Mouse (Mus musculus) CH12.LX (cell line): ENCODE measurements around the gene Plcb2. TPM values are rescaled to one million over a fixed set of nuclear protein-coding genes. Genes with fewer than 3 reads are reported as not detected.

ENCODE experiments used
- DNase-seq: peaks from one replicate; pipeline ENCODE4 v3.0.0-alpha.2; 2013; ENCODE audit errors: extremely low read depth
- H3K27ac ChIP-seq: 2 replicates; pipeline ENCODE4 v1.5.1; 2012; ENCODE audit warnings: low read depth, mild to moderate bottlenecking, control low read depth, moderate library complexity; ENCODE audit not compliant: insufficient read depth
- H3K27me3 ChIP-seq: replicated peaks from 2 replicates; pipeline ENCODE3; 2012; ENCODE audit warnings: inconsistent platforms
- H3K36me3 ChIP-seq, 2 experiments: replicated peaks in 1 of 2; 2 replicates each; pipeline versions ENCODE3 to v1.6.1; 2012; ENCODE audit warnings: inconsistent platforms in 1 of 2, low read length in 1 of 2, mild to moderate bottlenecking in 1 of 2, mixed read lengths in 1 of 2, moderate library complexity in 1 of 2; ENCODE audit not compliant: control insufficient read depth in 1 of 2, insufficient read depth in 1 of 2
- H3K4me1 ChIP-seq, 2 experiments: 2 replicates each; pipeline ENCODE4 v1.6.1; 2012; ENCODE audit warnings: inconsistent platforms in 1 of 2, moderate library complexity in 1 of 2; ENCODE audit not compliant: insufficient read depth in 2 of 2, control insufficient read depth in 1 of 2
- H3K4me2 ChIP-seq: 2 replicates; pipeline ENCODE4 v1.6.1; 2012; ENCODE audit warnings: low read depth, mild to moderate bottlenecking, control low read depth; ENCODE audit not compliant: poor library complexity, insufficient read depth, severe bottlenecking
- H3K4me3 ChIP-seq, 3 experiments: fragments of 150-350 bp in 1 of 3; sonication (generic) in 1 of 3; replicated peaks in 1 of 3; 2 replicates each; pipeline versions ENCODE3 to v1.5.1; 2011 to 2012; ENCODE audit warnings: low read depth in 2 of 3, low read length in 2 of 3, mild to moderate bottlenecking in 2 of 3, moderate library complexity in 2 of 3, control low read depth in 1 of 3, improper control_type of control experiment in 1 of 3, inconsistent platforms in 1 of 3, mixed read lengths in 1 of 3; ENCODE audit not compliant: poor library complexity in 1 of 3
- H3K79me2 ChIP-seq: replicated peaks from 2 replicates; pipeline ENCODE4 v1.6.1; 2012; ENCODE audit warnings: mild to moderate bottlenecking, moderate library complexity; ENCODE audit not compliant: control insufficient read depth, poor library complexity, insufficient read depth, severe bottlenecking; ENCODE audit errors: extremely low read depth
- H3K9ac ChIP-seq: 2 replicates; pipeline ENCODE4 v1.6.1; 2012; ENCODE audit warnings: low read depth, mild to moderate bottlenecking, control low read depth, moderate library complexity; ENCODE audit not compliant: insufficient read depth
- H3K9me3 ChIP-seq: replicated peaks from 2 replicates; pipeline ENCODE3; 2012; ENCODE audit warnings: low read length, inconsistent platforms, mixed read lengths
- BHLHE40 ChIP-seq: IDR thresholded peaks from 2 replicates; pipeline ENCODE4 v1.6.1; 2011; ENCODE audit warnings: mild to moderate bottlenecking, low read depth, low read length, improper control_type of control experiment
- CHD1 ChIP-seq: IDR thresholded peaks from 2 replicates; pipeline ENCODE4 v1.6.1; 2012; ENCODE audit warnings: low read depth, low read length, improper control_type of control experiment, inconsistent platforms
- CHD2 ChIP-seq: IDR thresholded peaks from 2 replicates; pipeline ENCODE4 v1.6.1; 2011; ENCODE audit warnings: low read length, improper control_type of control experiment
- CTCF ChIP-seq, 2 experiments: IDR thresholded peaks in 1 of 2; conservative IDR thresholded peaks in 1 of 2; 2 replicates each; pipeline ENCODE4 v1.5.1; 2011 to 2012; ENCODE audit warnings: low read depth in 2 of 2, low read length in 2 of 2, improper control_type of control experiment in 1 of 2, inconsistent platforms in 1 of 2, mild to moderate bottlenecking in 1 of 2, moderate library complexity in 1 of 2
- E2F4 ChIP-seq: IDR thresholded peaks from 2 replicates; pipeline ENCODE4 v1.6.1; 2011; ENCODE audit warnings: low read depth, low read length, improper control_type of control experiment; ENCODE audit not compliant: insufficient replicate concordance
- ELF1 ChIP-seq: IDR thresholded peaks from 2 replicates; pipeline ENCODE4 v1.6.1; 2014; ENCODE audit warnings: low read depth, mild to moderate bottlenecking, inconsistent platforms, low read length, improper control_type of control experiment
- EP300 ChIP-seq: IDR thresholded peaks from 2 replicates; pipeline ENCODE4 v1.6.1; 2011; ENCODE audit warnings: low read length, improper control_type of control experiment
- ETS1 ChIP-seq: conservative IDR thresholded peaks from 2 replicates; pipeline ENCODE4 v1.6.1; 2012; ENCODE audit warnings: low read depth, mild to moderate bottlenecking, inconsistent platforms, low read length, improper control_type of control experiment, moderate library complexity
- GABPA ChIP-seq: IDR thresholded peaks from 2 replicates; pipeline ENCODE4 v1.6.1; 2012; ENCODE audit warnings: low read depth, low read length, improper control_type of control experiment, inconsistent platforms; ENCODE audit not compliant: insufficient replicate concordance
- HCFC1 ChIP-seq: IDR thresholded peaks from 2 replicates; pipeline ENCODE4 v1.6.1; 2012; ENCODE audit warnings: low read depth, mild to moderate bottlenecking, inconsistent platforms, low read length, improper control_type of control experiment
- IRF4 ChIP-seq: IDR thresholded peaks from 2 replicates; pipeline ENCODE4 v1.6.1; 2014; ENCODE audit warnings: low read depth, mild to moderate bottlenecking, inconsistent platforms, low read length, improper control_type of control experiment
- JUN ChIP-seq: IDR thresholded peaks from 2 replicates; pipeline ENCODE4 v1.6.1; 2011; ENCODE audit warnings: low read depth, mild to moderate bottlenecking, low read length, improper control_type of control experiment, moderate library complexity; ENCODE audit not compliant: insufficient read depth
- JUND ChIP-seq: conservative IDR thresholded peaks from 2 replicates; pipeline ENCODE4 v1.6.1; 2011; ENCODE audit warnings: low read depth, low read length, improper control_type of control experiment
- KAT2A ChIP-seq: IDR thresholded peaks from 2 replicates; pipeline ENCODE4 v1.6.1; 2012; ENCODE audit warnings: low read length, improper control_type of control experiment, inconsistent platforms; ENCODE audit not compliant: insufficient replicate concordance
- MAFK ChIP-seq: IDR thresholded peaks from 2 replicates; pipeline ENCODE4 v1.6.1; 2011; ENCODE audit warnings: low read length, improper control_type of control experiment; ENCODE audit not compliant: insufficient replicate concordance
- MAX ChIP-seq: IDR thresholded peaks from 2 replicates; pipeline ENCODE4 v1.6.1; 2011; ENCODE audit warnings: low read length, improper control_type of control experiment
- MAZ ChIP-seq: IDR thresholded peaks from 2 replicates; pipeline ENCODE4 v1.6.1; 2012; ENCODE audit warnings: low read depth, mild to moderate bottlenecking, inconsistent platforms, low read length, improper control_type of control experiment, moderate library complexity
- MEF2A ChIP-seq: IDR thresholded peaks from 2 replicates; pipeline ENCODE4 v1.6.1; 2014; ENCODE audit warnings: low read depth, mild to moderate bottlenecking, inconsistent platforms, low read length, improper control_type of control experiment, borderline replicate concordance
- MXI1 ChIP-seq: IDR thresholded peaks from 2 replicates; pipeline ENCODE4 v1.6.1; 2011; ENCODE audit warnings: mild to moderate bottlenecking, low read depth, low read length, improper control_type of control experiment
- MYC ChIP-seq: IDR thresholded peaks from 2 replicates; pipeline ENCODE4 v1.6.1; 2011; ENCODE audit warnings: low read depth, mild to moderate bottlenecking, improper control_type of control experiment, low read length
- NELFE ChIP-seq: IDR thresholded peaks from 2 replicates; pipeline ENCODE4 v1.6.1; 2011; ENCODE audit warnings: low read depth, low read length, improper control_type of control experiment
- NRF1 ChIP-seq: IDR thresholded peaks from 2 replicates; pipeline ENCODE4 v1.6.1; 2014; ENCODE audit warnings: low read depth, mild to moderate bottlenecking, inconsistent platforms, low read length, improper control_type of control experiment, moderate library complexity
- PAX5 ChIP-seq: IDR thresholded peaks from 2 replicates; pipeline ENCODE4 v1.6.1; 2012; ENCODE audit warnings: low read length, inconsistent platforms, mixed read lengths
- POLR2A ChIP-seq: IDR thresholded peaks from 2 replicates; pipeline ENCODE4 v1.6.1; 2011; ENCODE audit warnings: low read depth, mild to moderate bottlenecking, improper control_type of control experiment, low read length
- POLR2AphosphoS2 ChIP-seq: IDR thresholded peaks from 2 replicates; pipeline ENCODE4 v1.6.1; 2011; ENCODE audit warnings: low read depth, low read length, improper control_type of control experiment
- RAD21 ChIP-seq: IDR thresholded peaks from 2 replicates; pipeline ENCODE4 v1.6.1; 2011; ENCODE audit warnings: low read depth, mild to moderate bottlenecking, low read length, improper control_type of control experiment, moderate library complexity
- RCOR1 ChIP-seq: conservative IDR thresholded peaks from 2 replicates; pipeline ENCODE4 v1.6.1; 2012; ENCODE audit warnings: low read depth, mild to moderate bottlenecking, inconsistent platforms, low read length, improper control_type of control experiment
- SIN3A ChIP-seq: IDR thresholded peaks from 2 replicates; pipeline ENCODE4 v1.6.1; 2012; ENCODE audit warnings: low read length, improper control_type of control experiment, inconsistent platforms
- SMC3 ChIP-seq: IDR thresholded peaks from 2 replicates; pipeline ENCODE4 v1.6.1; 2011; ENCODE audit warnings: low read depth, low read length, improper control_type of control experiment
- TBP ChIP-seq: conservative IDR thresholded peaks from 2 replicates; pipeline ENCODE4 v1.6.1; 2011; ENCODE audit warnings: low read depth, low read length, improper control_type of control experiment
- TCF12 ChIP-seq: IDR thresholded peaks from 2 replicates; pipeline ENCODE4 v1.6.1; 2014; ENCODE audit warnings: low read depth, mild to moderate bottlenecking, inconsistent platforms, low read length, improper control_type of control experiment
- UBTF ChIP-seq: IDR thresholded peaks from 2 replicates; pipeline ENCODE4 v1.6.1; 2012; ENCODE audit warnings: low read depth, mild to moderate bottlenecking, inconsistent platforms, low read length, improper control_type of control experiment, moderate library complexity
- USF1 ChIP-seq: IDR thresholded peaks from 2 replicates; pipeline ENCODE4 v1.6.1; 2014; ENCODE audit warnings: low read depth, mild to moderate bottlenecking, inconsistent platforms, low read length, improper control_type of control experiment
- USF2 ChIP-seq: conservative IDR thresholded peaks from 2 replicates; pipeline ENCODE4 v1.6.1; 2011; ENCODE audit warnings: low read depth, low read length, improper control_type of control experiment
- ZC3H11A ChIP-seq: IDR thresholded peaks from 2 replicates; pipeline ENCODE4 v1.6.1; 2012; ENCODE audit warnings: low read depth, mild to moderate bottlenecking, inconsistent platforms, low read length, improper control_type of control experiment
- ZKSCAN1 ChIP-seq: IDR thresholded peaks from 2 replicates; pipeline ENCODE4 v1.6.1; 2012; ENCODE audit warnings: low read depth, inconsistent platforms, low read length, improper control_type of control experiment, borderline replicate concordance
- ZMIZ1 ChIP-seq: IDR thresholded peaks from 2 replicates; pipeline ENCODE4 v1.6.1; 2012; ENCODE audit warnings: low read depth, mild to moderate bottlenecking, inconsistent platforms, low read length, improper control_type of control experiment
- ZNF384 ChIP-seq: IDR thresholded peaks from 2 replicates; pipeline ENCODE4 v1.6.1; 2012; ENCODE audit warnings: low read depth, low read length, improper control_type of control experiment, inconsistent platforms
- dilution Hi-C: fragments of 300-500 bp; cut with MboI; formaldehyde crosslinking; loops from 2 replicates; pipeline ENCODE4 v1.14.3; 2020; ENCODE audit warnings: low sequenced_read_pairs; ENCODE audit not compliant: extremely low pct_unique_long_range_greater_than_20kb, extremely low pct_ligation_motif_present
- in situ Hi-C: fragments of 300-500 bp; cut with MboI; formaldehyde crosslinking; loops from 3 replicates; pipeline ENCODE4 v1.14.3; 2019; ENCODE audit warnings: low sequenced_read_pairs, low pct_ligation_motif_present, low pct_unique_long_range_greater_than_20kb, mixed read lengths
- polyA plus RNA-seq: library from polyadenylated mRNA; unstranded; fragments of >175 nt; gene quantifications from 2 replicates; pipeline ENCODE4 v1.2.1, GENCODE M21; 2012; ENCODE audit warnings: low read depth; ENCODE audit not compliant: insufficient read length
- total RNA-seq, 2 experiments: library from RNA; depleted of rRNA; stranded (reverse); fragments of 300-350 nt in 1 of 2; fragments of >200 nt in 1 of 2; gene quantifications; 2 replicates each; pipeline ENCODE4 v1.2.3; 2012 to 2014

Gene Plcb2
- total RNA-seq (2012; rRNA removed) (6.9 and 7.8 TPM in 2 replicates), total RNA-seq (2014; rRNA removed) (5.7 and 6.4 TPM in 2 replicates), polyA plus RNA-seq (18.9 and 22.3 TPM in 2 replicates)

GRCm38 (mm10) chr2:118728337-118728736 is at the start of gene Plcb2:
TSS of gene Plcb2 (minus strand) at chr2:118728438.
- H3K4me1 ChIP-seq: peaks cover 16 to 65% of the 10 kb centered on the region in 2 experiments; a peak in 3 of 4 replicates
- peak within 1 kb of the TSS; percentile 46; the same call in 1 of the 2 replicates for H3K27ac ChIP-seq
- peaks cover 6 to 25% of the 10 kb centered on the region in 2 experiments for H3K36me3 ChIP-seq
- no peak for TF ChIP-seq MAFK
- no peak for TF ChIP-seq UBTF
- TF ChIP-seq RAD21: no peak
- 0 out of 2 replicates have a peak, but pooled peaks have one; percentile 30 for TF ChIP-seq ZMIZ1
- TF ChIP-seq E2F4: no peak
- TF ChIP-seq ELF1: no peak; the same call in none of the 2 replicates
- peak; percentile 51; the same call in 1 of the 2 replicates for TF ChIP-seq TCF12
- TF ChIP-seq CHD2: peak; percentile 48; the same call in 1 of the 2 replicates
- no peak for TF ChIP-seq POLR2AphosphoS2
- no peak for TF ChIP-seq PAX5
- no peak for TF ChIP-seq JUN
- TF ChIP-seq NELFE: peak; percentile 58; the same call in 1 of the 2 replicates
- peak; percentile 50; the same call in 1 of the 2 replicates for TF ChIP-seq MAX
- no peak for TF ChIP-seq NRF1
- TF ChIP-seq CTCF (conservative IDR thresholded peaks at IDR 0.05 in 1 of 2, IDR thresholded peaks at IDR 0.05 in 1 of 2; ENCODE audit: low read depth in 2 of 2, low read length in 2 of 2): no peak
- no peak; the same call in 1 of the 2 replicates for TF ChIP-seq SIN3A
- TF ChIP-seq ETS1: peak; percentile 34; the same call in 1 of the 2 replicates
- TF ChIP-seq CHD1: no peak
- TF ChIP-seq USF2: no peak
- TF ChIP-seq JUND: no peak
- no peak for TF ChIP-seq HCFC1
- TF ChIP-seq MYC: no peak
- TF ChIP-seq SMC3: no peak
- 0 out of 2 replicates have a peak, but pooled peaks have one; percentile 60 for TF ChIP-seq MAZ
- no peak for TF ChIP-seq GABPA
- no peak for TF ChIP-seq ZKSCAN1
- no peak for TF ChIP-seq ZNF384
- TF ChIP-seq IRF4: peak; percentile 38; the same call in 1 of the 2 replicates
- TF ChIP-seq ZC3H11A: no peak
- no peak for TF ChIP-seq USF1
- TF ChIP-seq BHLHE40: 0 out of 2 replicates have a peak, but pooled peaks have one; percentile 55
- no peak for TF ChIP-seq RCOR1
- peak; percentile 67; the same call in 1 of the 2 replicates for TF ChIP-seq TBP
- TF ChIP-seq EP300: peak; percentile 40; the same call in 1 of the 2 replicates
- peak; percentile 48; the same call in 1 of the 2 replicates for TF ChIP-seq MEF2A
- peak; percentile 63 for TF ChIP-seq POLR2A
- 0 out of 2 replicates have a peak, but pooled peaks have one; percentile 41 for TF ChIP-seq KAT2A
- TF ChIP-seq MXI1: no peak; the same call in 1 of the 2 replicates
- peak within 1 kb of the TSS; percentile 53 for H3K4me2 ChIP-seq
- in situ Hi-C loops: loop anchor here (25.0 kb wide), 1 partner anchor 241 kb away; the partner anchor contains the start of gene Srp14
- peaks cover under 1% of the 10 kb centered on the region for H3K27me3 ChIP-seq
- peak within 1 kb of the TSS; percentile 55 for H3K9ac ChIP-seq
- H3K79me2 ChIP-seq: no peaks in the 10 kb centered on the region
- dilution Hi-C loops: no loop called here
- H3K4me3 ChIP-seq: peak within 1 kb of the TSS; percentile 36 to 64 (median 59)
- DNase-seq: peak; percentile 60
- no peaks in the 10 kb centered on the region for H3K9me3 ChIP-seq
